Mouse (Mus musculus) lung, postnatal 4 days (tissue): ENCODE results near the gene BC005624.
"Not testable (repeated sequence)": the region's sequence is repeated elsewhere in the genome, so short reads cannot be mapped to it uniquely, and the experiment has no call there.

Source experiments
- DNase-seq, 2 experiments: peaks; one replicate each; pipeline ENCODE4 v3.0.0; 2021

BC005624 gene

GRCm38 (mm10) chr2:30967352-30968327, 14.4 kb downstream of the BC005624 start, which contains the start of gene Tor1a:
TSS of gene Tor1a (minus strand) at chr2:30967933.
- DNase-seq = peak; percentile 90 to 93

- DNase-seq = peak in 1 of 2 experiments; percentile 15
Observed at GRCm38 (mm10) chr2:30966826-30967225, 15.2 kb downstream of the BC005624 start.

- DNase-seq = no peak
Observed at GRCm38 (mm10) chr2:30965627-30966026, 16.4 kb downstream of the BC005624 start.

- DNase-seq = no peak
Observed at GRCm38 (mm10) chr2:30962570-30963254, 19.3 kb downstream of the BC005624 start.

DNA sequence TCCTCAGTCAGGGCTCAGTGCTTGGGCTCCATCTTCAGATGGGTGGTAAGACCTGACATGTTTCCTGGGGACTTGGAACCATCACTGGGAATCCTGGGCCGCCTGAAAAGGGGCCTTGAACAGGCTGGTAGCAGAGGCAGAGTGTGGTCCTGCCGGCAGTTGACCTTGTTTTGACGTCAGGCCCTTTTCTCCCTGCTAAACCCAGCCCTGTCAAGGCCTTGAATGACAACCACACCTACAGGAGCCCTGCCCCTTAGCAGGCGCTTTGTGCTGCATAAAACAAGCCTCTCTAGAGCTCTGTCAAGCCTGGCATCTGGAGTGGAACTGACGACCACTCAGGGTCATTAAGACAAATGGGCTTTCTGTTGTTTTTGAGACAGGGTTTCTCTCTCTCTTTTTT, 22.1 kb downstream of the BC005624 start:
- DNase-seq = no peak

- no peak for DNase-seq
Observed at GRCm38 (mm10) chr2:30958726-30959125, 23.3 kb downstream of the BC005624 start.

DNA sequence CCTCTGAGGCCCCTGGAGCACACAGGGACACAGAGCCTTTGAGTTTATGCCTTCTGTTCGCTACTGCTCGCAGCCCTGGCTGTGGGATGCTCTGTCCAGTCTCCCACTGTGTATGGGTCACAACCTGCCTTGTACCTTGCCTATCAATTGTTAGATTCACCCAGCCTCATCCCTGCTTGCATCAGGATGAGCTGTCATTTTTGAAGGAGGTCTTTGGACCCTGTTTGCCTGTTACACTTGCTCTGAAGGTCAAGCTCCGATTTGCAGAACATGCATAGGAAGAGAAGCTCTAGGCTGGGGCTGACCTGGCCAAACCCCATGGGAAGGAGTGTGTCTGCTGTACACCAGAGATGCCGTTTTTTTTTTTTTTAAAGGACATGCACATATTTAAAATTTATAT, 24.5 kb downstream of the BC005624 start:
- DNase-seq = no peak

DNA sequence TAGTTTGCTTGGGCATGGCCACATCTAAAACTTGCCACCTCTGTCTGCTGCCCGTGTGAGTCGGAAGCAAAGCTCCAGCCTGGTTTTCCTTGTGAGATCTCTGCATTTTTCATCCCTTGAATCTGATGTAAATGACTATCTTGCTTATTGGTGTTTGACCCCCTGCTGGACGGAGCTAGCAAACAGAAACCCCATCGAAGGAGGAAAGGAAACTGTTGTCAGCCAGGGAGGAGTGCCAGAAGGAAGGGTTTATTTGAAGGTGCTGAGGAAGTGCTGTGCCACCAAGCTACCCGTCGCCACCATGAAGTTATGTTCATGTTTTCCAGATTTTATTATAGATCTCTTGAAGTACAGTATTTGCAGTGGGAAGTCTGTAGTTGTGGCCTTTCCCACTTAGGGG, 27.2 kb downstream of the BC005624 start:
- no peak for DNase-seq

- peak; percentile 89 for DNase-seq
Observed at GRCm38 (mm10) chr2:30952824-30953490, 29.0 kb downstream of the BC005624 start, which contains the start of gene Tor1b. TSS of gene Tor1b (plus strand) at chr2:30952959.

GRCm38 (mm10) chr2:30952457-30952823, 29.6 kb downstream of the BC005624 start:
- DNase-seq = peak in 1 of 2 experiments; percentile 11

GRCm38 (mm10) chr2:30942603-30943011, 39.4 kb downstream of the BC005624 start:
- peak; percentile 76 to 80 for DNase-seq

- not testable (repeated sequence) for DNase-seq
Observed at GRCm38 (mm10) chr2:30942116-30942515, 39.9 kb downstream of the BC005624 start.

DNA sequence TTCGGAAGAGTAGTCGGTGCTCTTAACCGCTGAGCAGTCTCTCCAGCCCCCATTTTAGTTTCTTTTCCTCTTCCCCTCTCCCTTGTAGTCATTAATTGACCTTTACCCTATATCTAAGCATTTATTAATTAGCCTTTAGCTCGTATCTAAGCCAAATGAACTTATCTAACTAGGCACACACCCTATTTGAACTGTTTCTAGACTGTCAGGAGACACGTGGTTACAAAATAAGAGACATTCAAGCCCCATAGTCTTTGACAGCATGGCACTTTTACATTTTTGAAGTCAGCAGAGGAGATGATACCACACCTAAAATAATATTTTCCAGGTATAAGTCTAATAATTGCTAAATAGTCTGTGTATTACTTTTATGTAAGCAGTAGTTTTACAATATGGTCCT, 40.4 kb downstream of the BC005624 start:
- no peak for DNase-seq

GRCm38 (mm10) chr2:30938574-30938991, 43.4 kb downstream of the BC005624 start:
- DNase-seq = no peak

DNA sequence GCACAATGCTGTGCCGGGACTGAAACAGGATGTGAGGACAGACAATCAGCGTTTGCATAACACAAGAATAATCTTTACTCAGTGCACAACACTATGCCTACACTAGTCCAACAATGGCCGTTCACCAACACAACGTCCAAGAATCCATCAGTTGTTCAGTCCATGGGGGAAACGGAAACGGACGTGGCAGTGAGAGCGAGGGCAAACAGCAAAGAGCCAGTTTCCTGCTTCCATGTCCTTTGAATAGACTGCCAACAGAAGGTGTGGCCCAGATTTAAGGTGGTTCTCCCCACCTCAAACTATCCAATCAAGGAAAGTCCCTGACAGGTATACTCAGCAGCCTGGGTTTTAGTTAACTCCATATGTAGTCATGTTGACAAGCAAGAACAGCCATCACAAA, 44.3 kb downstream of the BC005624 start:
- DNase-seq = peak in 1 of 2 experiments; percentile 44

GRCm38 (mm10) chr2:30936808-30937207, 45.2 kb downstream of the BC005624 start:
- DNase-seq = no peak

DNA sequence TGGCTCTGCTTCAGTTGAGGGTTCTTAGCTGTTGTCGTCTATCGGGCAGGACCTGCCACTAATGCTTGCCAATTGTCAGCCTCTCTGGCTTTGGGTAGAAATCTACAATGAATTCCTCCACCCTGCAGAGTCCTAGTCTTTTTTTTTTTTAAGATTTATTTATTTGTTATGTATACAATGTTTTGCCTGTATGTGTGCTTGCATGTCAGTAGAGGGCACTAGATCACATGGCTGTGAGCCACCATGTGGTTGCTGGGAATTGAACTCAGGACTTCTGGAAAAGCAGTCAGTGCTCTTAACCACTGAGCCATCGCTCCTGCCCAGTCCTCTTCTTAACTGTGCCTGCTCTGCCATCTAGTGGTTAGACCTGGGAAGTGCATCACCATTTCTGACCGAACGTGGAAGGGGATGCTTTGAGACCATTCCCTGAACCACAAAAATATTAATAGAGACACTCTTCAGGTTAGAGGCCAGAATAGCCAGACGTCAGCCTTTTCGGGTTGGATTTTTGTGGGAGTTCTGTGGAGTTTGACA, 48.0 kb downstream of the BC005624 start:
- peak; percentile 78 to 86 for DNase-seq

- no peak for DNase-seq
Observed at GRCm38 (mm10) chr2:30933032-30933431, 49.0 kb downstream of the BC005624 start.

- no peak for DNase-seq
Observed at GRCm38 (mm10) chr2:30931922-30932321, 50.1 kb downstream of the BC005624 start.

DNA sequence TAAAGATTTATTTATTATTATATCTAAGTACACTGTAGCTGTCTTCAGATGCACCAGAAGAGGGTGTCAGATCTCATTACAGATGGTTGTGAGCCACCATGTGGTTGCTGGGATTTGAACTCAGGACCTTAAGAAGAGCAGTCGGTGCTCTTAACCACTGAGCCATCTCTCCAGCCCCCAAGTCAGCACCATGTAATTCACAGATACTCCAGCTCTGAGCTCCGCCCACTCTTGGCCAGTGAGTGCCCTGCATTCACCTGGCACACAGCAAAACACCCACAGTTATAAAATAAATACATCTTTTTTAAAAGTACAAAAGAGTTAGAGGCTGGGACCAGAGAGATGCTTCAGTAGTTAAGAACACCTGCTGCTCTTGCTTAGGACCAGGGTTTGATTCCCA, 51.2 kb downstream of the BC005624 start:
- not testable (repeated sequence) for DNase-seq

- peak; percentile 80 to 81 for DNase-seq
Observed at GRCm38 (mm10) chr2:30929483-30930045, 52.4 kb downstream of the BC005624 start, which contains the start of gene Ptges. TSS of gene Ptges (minus strand) at chr2:30929863.

- DNase-seq = peak; percentile 56 to 63
Observed at GRCm38 (mm10) chr2:30928893-30929482, 53.0 kb downstream of the BC005624 start.
